Mouse (Mus musculus): ENCODE results near the gene Mink1. TPM values are rescaled to one million over a fixed set of nuclear protein-coding genes. Genes with fewer than 3 reads are reported as not detected.
A peak's percentile ranks its signal among the peaks of the same experiment; 100 is the strongest.
"Not testable (repeated sequence)": the region's sequence is repeated elsewhere in the genome, so short reads cannot be mapped to it uniquely, and the experiment has no call there.

Gene Mink1
- 8.1 and 11.8 TPM in 2 replicates for polyA plus RNA-seq (2015; fragmentation: Nextera tagmentation; extraction: Ambion mirVana)

DNA sequence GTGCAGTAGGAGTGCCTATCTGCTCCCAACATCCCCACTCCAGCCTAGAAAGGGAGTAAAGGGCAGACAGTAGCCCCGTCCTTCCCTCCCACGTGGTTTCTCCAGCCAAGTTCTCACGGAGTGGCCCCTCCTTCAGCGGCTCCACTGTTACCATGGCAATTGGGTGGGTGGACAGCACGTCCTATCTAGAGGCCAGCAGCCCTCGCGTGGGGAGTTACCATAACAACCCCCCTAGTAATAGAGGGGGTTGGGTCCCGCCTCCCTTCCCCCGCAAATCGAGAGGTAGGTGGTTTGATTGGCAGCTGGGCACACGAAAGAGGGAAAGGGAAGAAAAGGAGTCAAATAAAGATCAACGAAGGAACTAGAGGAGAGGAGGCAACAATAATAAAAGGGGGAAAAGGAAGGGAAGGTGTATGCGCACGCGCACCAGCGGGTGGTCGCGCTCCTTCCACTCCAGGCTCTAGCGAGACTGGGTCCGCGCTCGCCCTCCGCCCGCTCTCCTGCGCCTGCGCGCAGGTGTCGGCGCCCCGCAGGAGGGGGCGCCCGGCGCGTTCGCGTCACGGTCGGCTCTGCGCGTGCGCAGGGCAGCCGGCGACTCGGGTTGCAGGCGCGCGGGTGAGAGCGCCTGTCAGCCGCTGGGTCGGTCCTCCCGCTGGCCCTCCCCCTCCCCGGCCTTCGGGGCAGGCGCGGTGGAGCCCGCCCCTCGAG lies at the start of gene Mink1:
Gene Mink1, plus strand, starts transcription at position 595 of the 708 bp plus-strand sequence.
- under 1% methylated on average over 54 of the region's 57 CpGs for WGBS
- no peaks in the 10 kb centered on the region for H3K27me3 ChIP-seq
- H3K9me3 ChIP-seq (replicated peaks) = no peaks in the 10 kb centered on the region
- H3K36me3 ChIP-seq = peaks cover 5% of the 10 kb centered on the region; the same call in 1 of the 2 replicates
- peak; percentile 89 for ATAC-seq (replicated peaks; ENCODE audit: insufficient number of reproducible peaks, insufficient read depth, low FRiP score, low read depth)
- H3K27ac ChIP-seq = peak within 1 kb of the TSS; percentile 88
- H3K4me1 ChIP-seq (replicated peaks) = peaks cover 34% of the 10 kb centered on the region
- H3K4me2 ChIP-seq = peak within 1 kb of the TSS; percentile 91
- H3K9ac ChIP-seq = peak within 1 kb of the TSS; percentile 95
- peak within 1 kb of the TSS; percentile 98 for H3K4me3 ChIP-seq

DNA sequence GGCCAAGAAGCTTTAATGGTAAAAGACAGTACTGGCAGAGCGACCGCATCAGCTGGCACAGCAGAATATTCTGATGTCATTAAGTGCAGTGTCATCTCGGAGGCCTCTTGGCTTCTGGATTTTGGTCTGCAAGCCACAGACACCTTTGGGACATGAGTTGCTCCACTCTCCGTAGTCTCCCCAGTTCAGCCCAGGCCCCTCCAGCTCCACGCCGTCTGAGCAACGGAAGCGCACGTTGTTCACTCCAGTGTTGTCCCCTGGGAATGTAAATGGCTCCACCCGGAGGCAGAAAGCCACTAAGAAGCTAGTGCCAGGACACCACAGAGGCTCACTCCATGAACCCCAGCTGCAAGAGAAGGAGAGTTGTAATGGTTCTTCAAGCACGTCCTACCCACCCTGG lies 49.2 kb upstream of the Mink1 start:
- Histone ChIP-seq H3K9me3 (replicated peaks) (no peaks in the 10 kb centered on the region), H3K4me2 (no peak overlapping the region), H3K9ac (no peak overlapping the region), H3K36me3 (no peaks in the 10 kb centered on the region), H3K27me3 (peaks cover 13% of the 10 kb centered on the region), H3K27ac (no peak overlapping the region), H3K4me3 (no peak overlapping the region), H3K4me1 (replicated peaks) (peaks cover 7% of the 10 kb centered on the region; the same call in 1 of the 2 replicates)
- WGBS = 57% methylated on average over 11 of the region's 11 CpGs
- no peak for ATAC-seq (replicated peaks; ENCODE audit: insufficient number of reproducible peaks, insufficient read depth, low FRiP score, low read depth)

DNA sequence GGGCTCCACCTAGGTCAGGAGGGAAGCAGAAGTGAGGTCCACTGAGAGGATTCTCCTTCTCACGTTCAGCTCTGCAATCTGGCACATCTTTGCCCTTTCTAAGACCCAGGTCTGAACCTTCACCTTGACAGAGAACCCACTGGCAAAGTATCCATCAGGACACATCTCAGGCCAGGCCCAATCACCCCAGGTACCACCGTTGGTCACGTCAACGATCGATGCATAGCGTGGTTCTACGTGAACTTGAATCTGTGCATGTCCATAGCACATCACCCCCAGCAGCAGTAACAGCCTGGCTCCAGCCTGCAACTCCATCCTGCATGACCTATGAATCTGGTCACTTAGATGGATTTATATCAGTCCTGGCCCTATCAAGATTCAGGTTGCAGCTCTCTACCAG lies 48.4 kb upstream of the Mink1 start, which contains the start of gene Vmo1:
Gene Vmo1, minus strand, starts transcription at position 329 of the 400 bp plus-strand sequence.
- no peak within 1 kb of the TSS for H3K27ac ChIP-seq
- 85% methylated on average over 7 of the region's 7 CpGs for WGBS
- no peak within 1 kb of the TSS for H3K4me3 ChIP-seq
- H3K9me3 ChIP-seq (replicated peaks) = no peaks in the 10 kb centered on the region
- no peak within 1 kb of the TSS for H3K9ac ChIP-seq
- H3K4me1 ChIP-seq (replicated peaks) = peaks cover 8% of the 10 kb centered on the region; the same call in 1 of the 2 replicates
- no peak within 1 kb of the TSS for H3K4me2 ChIP-seq
- ATAC-seq (replicated peaks; ENCODE audit: insufficient number of reproducible peaks, insufficient read depth, low FRiP score, low read depth) = no peak
- no peaks in the 10 kb centered on the region for H3K36me3 ChIP-seq
- H3K27me3 ChIP-seq = peaks cover 11% of the 10 kb centered on the region

DNA sequence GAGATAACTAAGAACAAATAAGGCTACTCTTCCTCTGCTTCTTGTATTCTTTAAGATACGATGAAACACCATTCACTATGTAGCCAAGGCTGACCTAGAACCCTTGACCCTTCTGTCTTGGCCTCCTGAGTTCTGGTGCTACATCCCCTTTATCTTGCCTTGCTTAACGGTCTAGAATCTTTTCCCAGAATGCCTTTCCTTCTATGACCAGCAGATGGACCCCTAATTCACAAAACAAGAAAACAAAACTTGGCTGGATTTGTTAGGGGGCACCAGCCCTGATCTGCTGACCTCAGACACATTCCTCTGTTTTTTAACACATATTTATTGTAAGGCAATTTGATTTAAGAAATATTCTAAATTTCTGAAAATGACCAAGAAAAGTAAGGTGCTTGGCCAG lies 46.3 kb upstream of the Mink1 start:
- no peak for ATAC-seq (replicated peaks; ENCODE audit: insufficient number of reproducible peaks, insufficient read depth, low FRiP score, low read depth)
- 22% methylated on average over 2 of the region's 2 CpGs for WGBS
- no peak overlapping the region for H3K27ac ChIP-seq
- H3K4me2 ChIP-seq = no peak overlapping the region
- no peak overlapping the region for H3K4me3 ChIP-seq
- H3K27me3 ChIP-seq = no peaks in the 10 kb centered on the region; the same call in 1 of the 2 replicates
- H3K9ac ChIP-seq = no peak overlapping the region
- no peaks in the 10 kb centered on the region for H3K9me3 ChIP-seq (replicated peaks)
- no peaks in the 10 kb centered on the region for H3K36me3 ChIP-seq
- H3K4me1 ChIP-seq (replicated peaks) = peaks cover 15% of the 10 kb centered on the region

DNA sequence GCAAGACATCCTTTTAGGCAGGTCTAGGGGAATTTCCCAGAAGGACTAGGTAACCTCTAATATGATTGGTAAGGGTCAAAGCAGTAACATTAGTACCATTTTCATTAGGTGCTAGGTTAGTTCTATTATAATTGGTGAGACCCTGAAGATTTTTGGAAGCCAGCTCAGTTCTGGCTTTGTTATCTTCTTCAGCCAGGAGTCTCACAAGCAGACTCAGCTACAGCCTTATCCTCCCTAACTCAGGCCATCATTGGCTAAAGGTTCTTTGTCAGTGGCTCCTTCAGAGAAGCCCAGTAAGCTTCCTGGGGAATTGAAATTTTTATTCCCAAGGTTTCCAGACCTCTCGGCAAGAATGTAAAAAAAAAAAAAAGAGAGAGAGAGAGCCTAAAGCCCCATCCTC lies 44.2 kb upstream of the Mink1 start:
- ATAC-seq (replicated peaks; ENCODE audit: insufficient number of reproducible peaks, insufficient read depth, low FRiP score, low read depth) = no peak
- no peak overlapping the region for H3K4me2 ChIP-seq
- no peaks in the 10 kb centered on the region; the same call in 1 of the 2 replicates for H3K27me3 ChIP-seq
- H3K4me3 ChIP-seq = no peak overlapping the region
- no peaks in the 10 kb centered on the region for H3K36me3 ChIP-seq
- peaks cover 15% of the 10 kb centered on the region for H3K4me1 ChIP-seq (replicated peaks)
- H3K27ac ChIP-seq = no peak overlapping the region
- 71% methylated on average over 1 of the region's 1 CpGs for WGBS
- H3K9ac ChIP-seq = no peak overlapping the region
- no peaks in the 10 kb centered on the region for H3K9me3 ChIP-seq (replicated peaks)

DNA sequence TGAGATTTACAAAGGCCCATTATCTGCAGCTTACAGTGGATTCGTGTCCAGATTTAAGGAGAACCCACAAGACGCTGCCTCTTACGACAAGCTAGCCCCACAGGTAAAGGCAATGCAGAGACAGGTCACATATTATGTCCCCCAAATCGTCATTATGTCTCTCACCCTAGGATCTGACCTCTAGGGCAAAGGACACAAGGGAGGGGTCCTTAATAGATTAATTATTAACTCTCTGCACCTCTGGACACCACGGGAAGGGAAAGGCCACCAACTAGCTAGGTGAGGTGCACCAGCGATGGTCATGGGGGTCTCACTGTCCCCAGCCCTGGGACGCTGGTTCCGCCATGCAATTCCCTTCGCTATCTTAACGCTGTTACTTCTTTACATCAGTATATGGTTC lies 43.8 kb upstream of the Mink1 start, which contains the start of gene Gltpd2:
Gene Gltpd2, plus strand, starts transcription at position 274 of the 400 bp plus-strand sequence.
- WGBS = 86% methylated on average over 10 of the region's 10 CpGs
- H3K4me1 ChIP-seq (replicated peaks) = peaks cover 15% of the 10 kb centered on the region
- H3K9me3 ChIP-seq (replicated peaks) = no peaks in the 10 kb centered on the region
- peak within 1 kb of the TSS; percentile 46 for H3K4me3 ChIP-seq
- no peaks in the 10 kb centered on the region for H3K36me3 ChIP-seq
- H3K4me2 ChIP-seq = peak within 1 kb of the TSS; percentile 76
- H3K27ac ChIP-seq = peak within 1 kb of the TSS; percentile 70
- ATAC-seq (replicated peaks; ENCODE audit: insufficient number of reproducible peaks, insufficient read depth, low FRiP score, low read depth) = no peak
- H3K27me3 ChIP-seq = no peaks in the 10 kb centered on the region
- peak within 1 kb of the TSS; percentile 62 for H3K9ac ChIP-seq

DNA sequence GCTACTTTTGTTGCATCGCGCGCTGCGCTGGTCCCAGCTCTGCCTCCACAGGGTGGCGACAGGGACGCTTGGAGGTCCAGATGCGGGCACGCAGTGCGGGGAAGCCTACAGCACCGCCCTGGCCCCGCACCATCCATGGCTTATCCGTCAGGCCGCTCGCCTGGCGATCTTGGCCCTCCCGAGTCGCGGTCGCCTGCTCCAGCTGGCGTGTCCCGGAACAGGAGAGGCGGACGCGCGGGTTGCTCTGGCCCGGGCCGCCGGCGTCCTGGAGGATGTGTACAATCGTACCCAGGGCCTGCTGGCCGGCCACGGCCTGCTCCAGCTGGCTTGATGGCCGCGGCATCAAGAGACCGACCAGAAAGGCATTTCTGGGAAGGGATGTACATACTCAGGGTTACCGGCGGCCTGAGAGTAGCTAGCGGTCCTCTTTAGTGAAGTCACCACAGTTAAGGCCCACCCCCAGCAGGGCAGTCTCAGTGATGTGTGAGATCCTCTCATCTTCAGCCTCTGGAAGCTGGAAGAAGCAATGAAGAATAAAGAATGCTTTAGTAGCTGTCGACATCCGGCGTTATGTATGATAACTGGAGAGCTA lies 42.4 kb upstream of the Mink1 start:
- Histone ChIP-seq H3K4me2 (peak overlapping the region; percentile 76), H3K4me3 (peak overlapping the region; percentile 46), H3K27ac (peak overlapping the region; percentile 70), H3K36me3 (no peaks in the 10 kb centered on the region), H3K9me3 (replicated peaks) (no peaks in the 10 kb centered on the region), H3K27me3 (no peaks in the 10 kb centered on the region), H3K9ac (peak overlapping the region; percentile 62), H3K4me1 (replicated peaks) (peaks cover 15% of the 10 kb centered on the region)
- 3% methylated on average over 41 of the region's 41 CpGs for WGBS
- peak; percentile 22; the same call in 1 of the 2 replicates for ATAC-seq (replicated peaks; ENCODE audit: insufficient number of reproducible peaks, insufficient read depth, low FRiP score, low read depth)

DNA sequence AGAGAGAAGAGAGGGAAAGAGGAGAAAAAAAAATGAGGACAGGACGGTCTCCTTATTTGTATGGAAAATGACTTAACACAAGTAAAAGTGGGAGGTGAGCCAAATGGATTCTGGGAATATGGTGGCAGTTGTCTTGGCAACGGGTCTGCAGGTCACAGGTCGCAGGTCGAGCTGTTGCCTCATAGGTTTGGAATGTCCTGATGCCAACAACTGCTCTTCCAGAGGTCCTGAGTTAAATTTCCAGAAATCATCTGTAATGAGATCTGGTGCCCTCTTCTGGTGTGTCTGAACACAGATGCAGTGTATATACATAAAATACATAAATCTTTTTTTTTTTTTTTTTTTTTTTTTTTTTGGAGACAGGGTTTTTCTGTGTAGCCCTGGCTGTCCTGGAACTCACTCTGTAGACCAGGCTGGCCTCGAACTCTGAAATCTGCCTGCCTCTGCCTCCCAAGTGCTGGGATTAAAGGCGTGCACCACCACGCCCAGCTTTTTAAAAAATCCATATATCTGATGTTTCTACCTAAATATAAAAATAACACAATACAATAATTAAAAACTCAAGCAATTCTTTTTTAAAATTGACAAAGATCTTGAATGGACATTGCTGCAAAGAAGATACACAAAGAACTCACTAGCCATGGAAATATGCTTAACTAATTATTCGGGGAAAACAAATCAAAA lies 39.2 kb upstream of the Mink1 start:
- not testable (repeated sequence) for ATAC-seq (replicated peaks; ENCODE audit: insufficient number of reproducible peaks, insufficient read depth, low FRiP score, low read depth); H3K9me3 ChIP-seq (replicated peaks); H3K4me2 ChIP-seq; H3K9ac ChIP-seq; H3K27ac ChIP-seq; H3K27me3 ChIP-seq; H3K4me3 ChIP-seq
- Histone ChIP-seq H3K4me1 (replicated peaks) (peaks cover 25% of the 10 kb centered on the region), H3K36me3 (peaks cover 21% of the 10 kb centered on the region)
- 87% methylated on average over 8 of the region's 8 CpGs for WGBS

DNA sequence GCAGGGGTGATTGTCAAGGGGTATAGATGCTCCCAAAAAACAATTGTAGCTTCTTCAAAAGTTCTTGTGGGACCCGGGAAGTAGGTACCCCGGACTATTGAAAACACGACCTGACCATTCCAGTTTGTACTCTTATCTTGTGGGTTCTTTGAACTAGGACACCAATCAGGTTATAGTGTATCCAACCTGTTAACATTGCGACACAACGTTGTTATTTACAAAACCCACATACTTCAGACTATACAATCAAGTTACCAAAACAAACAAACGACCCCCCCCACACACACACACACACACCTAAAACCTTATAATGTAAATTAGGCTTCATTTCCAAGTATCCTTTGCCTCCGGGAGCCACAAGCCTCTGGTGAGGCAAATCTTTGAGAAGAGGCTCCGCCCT lies 37.9 kb upstream of the Mink1 start:
- Histone ChIP-seq H3K9me3 (replicated peaks) (no peaks in the 10 kb centered on the region), H3K4me1 (replicated peaks) (peaks cover 19% of the 10 kb centered on the region), H3K9ac (peak overlapping the region; percentile 40), H3K4me3 (peak overlapping the region; percentile 83), H3K36me3 (peaks cover 24% of the 10 kb centered on the region), H3K27ac (no peak overlapping the region), H3K27me3 (no peaks in the 10 kb centered on the region), H3K4me2 (peak overlapping the region; percentile 65)
- WGBS = 5% methylated on average over 8 of the region's 8 CpGs
- ATAC-seq (replicated peaks; ENCODE audit: insufficient number of reproducible peaks, insufficient read depth, low FRiP score, low read depth) = no peak; the same call in 1 of the 2 replicates

DNA sequence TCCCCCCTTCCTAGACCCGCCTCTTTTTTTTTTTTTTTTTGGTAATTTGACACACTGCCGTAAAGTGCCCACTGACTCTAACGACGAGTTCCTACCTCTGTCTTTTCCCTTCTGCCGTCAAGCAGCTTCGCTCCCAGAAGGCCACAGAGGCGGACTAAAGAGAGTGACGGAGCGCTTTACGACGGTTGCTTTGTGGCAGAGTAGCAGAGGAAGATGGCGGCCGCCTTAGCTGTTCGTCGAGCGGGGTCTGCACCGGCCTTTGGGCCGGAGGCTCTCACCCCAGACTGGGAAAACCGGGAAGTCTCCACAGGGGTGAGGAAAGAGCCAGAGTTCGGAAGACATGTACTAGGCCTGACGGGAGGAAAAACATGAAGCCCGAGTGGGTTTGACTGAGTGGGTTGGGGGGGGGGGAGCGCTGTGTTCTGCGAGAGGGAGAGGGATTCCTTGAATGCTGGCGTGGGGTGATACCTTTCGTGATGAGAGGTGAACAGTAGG lies 37.5 kb upstream of the Mink1 start, which contains the start of gene Psmb6:
Gene Psmb6, plus strand, starts transcription at position 184 of the 495 bp plus-strand sequence.
- Histone ChIP-seq H3K9me3 (replicated peaks) (no peaks in the 10 kb centered on the region), H3K4me1 (replicated peaks) (peaks cover 15% of the 10 kb centered on the region), H3K4me2 (peak within 1 kb of the TSS; percentile 79), H3K4me3 (peak within 1 kb of the TSS; percentile 83), H3K27me3 (no peaks in the 10 kb centered on the region), H3K9ac (peak within 1 kb of the TSS; percentile 80), H3K36me3 (peaks cover 24% of the 10 kb centered on the region), H3K27ac (peak within 1 kb of the TSS; percentile 56)
- under 1% methylated on average over 26 of the region's 26 CpGs for WGBS
- peak; percentile 96 for ATAC-seq (replicated peaks; ENCODE audit: insufficient number of reproducible peaks, insufficient read depth, low FRiP score, low read depth)

DNA sequence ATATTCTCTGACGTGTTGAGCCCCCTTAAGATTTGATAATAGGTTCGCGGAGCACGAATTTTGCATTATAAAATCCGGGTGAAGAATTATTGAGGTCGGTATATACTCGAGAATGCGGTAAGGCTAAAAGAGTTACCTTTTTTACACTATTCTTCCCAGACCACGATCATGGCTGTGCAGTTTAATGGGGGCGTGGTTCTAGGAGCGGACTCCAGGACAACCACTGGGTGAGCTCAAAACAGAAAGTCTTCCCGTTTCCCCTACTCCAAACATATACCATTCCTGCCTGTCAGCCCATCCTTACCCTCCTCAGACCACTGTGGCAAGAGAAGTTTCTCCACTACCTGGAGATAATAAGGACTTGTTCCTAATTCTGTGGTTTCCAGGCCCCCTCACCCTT lies 37.0 kb upstream of the Mink1 start:
- ATAC-seq (replicated peaks; ENCODE audit: insufficient number of reproducible peaks, insufficient read depth, low FRiP score, low read depth) = no peak
- no peaks in the 10 kb centered on the region for H3K9me3 ChIP-seq (replicated peaks)
- 0 out of 2 replicates have a peak overlapping the region, but pooled peaks have one; percentile 56 for H3K27ac ChIP-seq

More for the DNA sequence above, 37.0 kb upstream of the Mink1 start:
- WGBS = under 1% methylated on average over 12 of the region's 12 CpGs
- Histone ChIP-seq H3K4me3 (peak overlapping the region; percentile 83), H3K9ac (peak overlapping the region; percentile 80), H3K27me3 (no peaks in the 10 kb centered on the region), H3K4me2 (peak overlapping the region; percentile 79), H3K36me3 (peaks cover 24% of the 10 kb centered on the region), H3K4me1 (replicated peaks) (peaks cover 10% of the 10 kb centered on the region)
